Mouse (Mus musculus) left cerebral cortex, adult 18-20 months (tissue): Measurements from ENCODE around the gene Gstm5. TPM values are rescaled to one million over a fixed set of nuclear protein-coding genes. Genes with fewer than 3 reads are reported as not detected.
"Not testable (repeated sequence)": the region's sequence is repeated elsewhere in the genome, so short reads cannot be mapped to it uniquely, and the experiment has no call there.

Experiments
- DNase-seq, 2 experiments: peaks; one replicate each; pipeline ENCODE4 v3.0.0; 2021 to 2022; ENCODE audit warnings: low spot score in 2 of 2, mixed read lengths in 1 of 2
- long read RNA-seq, 2 experiments: library from polyadenylated mRNA; stranded (forward); transcript quantifications; one replicate each; pipeline ENCODE4 v2.0.0; 2021
- total RNA-seq, 2 experiments: library from RNA; stranded (reverse); gene quantifications; 2 replicates each; pipeline ENCODE4 v1.2.3; 2021

Gstm5 gene
- total RNA-seq: 100 to 1,000 TPM; 229 to 250 TPM
- long read RNA-seq, experiment 1, transcript Gstm5-201 (8 exons, 945 nt): major isoform, 98 of 108 reads
- long read RNA-seq, experiment 1, partial matches to known transcripts: 2 of 108 reads
- long read RNA-seq, experiment 1, other reads (novel, unspliced or antisense): 5 of 108 reads
- long read RNA-seq, experiment 2, transcript Gstm5-201 (8 exons, 945 nt): major isoform, 95 of 107 reads
- long read RNA-seq, experiment 2, partial matches to known transcripts: 3 of 107 reads
- long read RNA-seq, experiment 2, other reads (novel, unspliced or antisense): 5 of 107 reads

DNA sequence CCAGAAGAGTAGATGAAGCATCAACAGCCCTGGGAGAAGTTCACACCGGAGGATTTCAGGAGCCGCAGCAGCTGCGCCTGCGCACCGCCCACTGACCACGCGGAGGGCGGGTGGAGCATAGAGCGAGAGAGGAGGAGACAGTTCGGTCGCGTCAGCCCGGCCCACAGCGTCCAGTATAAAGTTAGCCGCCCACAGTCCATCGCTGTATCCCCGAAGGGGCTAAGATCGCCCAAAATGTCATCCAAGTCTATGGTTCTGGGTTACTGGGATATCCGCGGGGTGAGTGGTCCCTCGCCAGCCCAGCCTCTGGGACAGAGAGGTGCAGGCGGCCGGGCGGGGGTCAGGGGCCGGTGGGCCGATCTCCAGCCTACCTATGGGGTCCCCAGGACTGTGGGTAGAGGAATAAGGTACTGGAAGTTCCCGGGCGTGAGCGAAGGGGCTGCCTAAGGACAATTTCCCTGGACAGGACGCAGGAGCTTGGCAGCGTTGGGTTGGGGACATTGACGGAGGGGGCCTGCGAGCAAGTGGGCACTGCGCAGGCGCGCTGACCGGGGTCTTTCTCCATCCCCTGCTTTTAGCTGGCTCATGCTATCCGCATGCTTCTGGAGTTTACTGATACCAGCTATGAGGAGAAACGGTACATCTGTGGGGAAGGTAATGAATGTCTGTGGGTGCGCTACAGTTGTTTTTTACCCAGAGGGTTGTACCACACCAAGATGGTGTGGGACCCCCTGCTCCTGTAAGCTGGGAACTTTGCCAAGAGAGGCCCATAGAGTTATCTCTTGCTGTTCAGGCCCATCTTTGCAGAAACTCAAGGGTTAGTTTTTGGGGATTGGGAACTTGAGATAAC lies at the start of gene Gstm5:
Gstm5 (plus strand) TSS at position 102 of the 850 bp plus-strand sequence.
- DNase-seq: peak; percentile 87 to 93

DNA sequence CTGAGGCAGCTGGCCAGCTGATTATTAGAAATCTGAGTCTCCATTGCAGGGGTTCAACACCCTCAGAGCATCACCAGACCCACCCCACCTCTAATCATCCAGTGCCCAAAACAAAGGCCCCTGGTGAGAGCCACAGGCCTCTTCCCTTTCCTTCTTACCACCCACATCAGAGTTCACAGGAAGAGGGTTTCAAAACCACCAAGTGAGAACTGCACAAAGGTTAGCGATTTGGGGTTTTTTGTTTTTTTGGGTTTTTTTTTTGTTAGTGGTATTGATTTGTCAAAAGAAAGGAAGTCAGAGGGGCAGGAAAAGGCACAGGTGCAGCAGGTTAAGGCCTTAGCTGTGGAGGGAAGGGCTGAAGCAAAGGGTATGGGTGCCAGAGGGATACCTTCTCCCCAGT lies 49.4 kb upstream of the Gstm5 start:
- no peak for DNase-seq

DNA sequence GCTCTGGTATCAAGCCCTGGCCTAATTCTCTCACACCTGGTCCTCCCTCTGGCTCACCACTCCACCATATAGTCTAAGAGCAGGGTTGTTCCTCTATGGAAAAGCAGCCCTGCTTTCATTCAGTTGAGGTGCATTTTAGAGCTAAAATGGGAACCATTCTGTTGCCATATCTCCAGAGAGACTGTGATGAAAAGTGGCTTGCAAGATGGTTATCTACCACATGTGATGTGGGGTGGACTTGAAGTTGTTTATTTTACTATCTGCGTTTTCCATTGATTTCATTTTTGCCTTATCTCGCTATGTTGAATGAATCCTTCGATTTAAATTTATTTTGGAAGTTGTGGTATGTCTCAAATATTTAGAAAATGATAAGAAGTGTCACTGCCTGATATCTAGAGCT lies 48.8 kb upstream of the Gstm5 start:
- DNase-seq: no peak

DNA sequence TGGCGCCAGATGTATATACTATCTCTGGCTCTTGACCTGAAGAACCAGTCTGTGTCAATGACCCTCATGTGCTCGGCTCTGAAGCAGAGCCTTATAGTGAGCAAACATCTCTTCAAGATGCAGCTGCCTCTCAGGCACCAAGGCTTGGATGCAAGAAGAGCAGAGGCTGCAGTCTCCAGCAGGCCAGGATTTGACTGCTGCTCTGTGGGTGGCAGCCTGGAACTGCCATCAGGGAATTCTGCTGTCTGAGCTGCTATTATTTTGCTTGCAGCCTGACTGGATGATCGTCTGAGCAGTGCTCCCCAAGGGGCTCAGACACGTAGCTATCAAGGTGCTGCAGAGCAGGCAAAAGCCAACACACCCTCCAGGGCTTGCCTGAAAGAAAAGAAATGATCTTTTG lies 47.5 kb upstream of the Gstm5 start:
- peak in 1 of 2 experiments; percentile 55 for DNase-seq

DNA sequence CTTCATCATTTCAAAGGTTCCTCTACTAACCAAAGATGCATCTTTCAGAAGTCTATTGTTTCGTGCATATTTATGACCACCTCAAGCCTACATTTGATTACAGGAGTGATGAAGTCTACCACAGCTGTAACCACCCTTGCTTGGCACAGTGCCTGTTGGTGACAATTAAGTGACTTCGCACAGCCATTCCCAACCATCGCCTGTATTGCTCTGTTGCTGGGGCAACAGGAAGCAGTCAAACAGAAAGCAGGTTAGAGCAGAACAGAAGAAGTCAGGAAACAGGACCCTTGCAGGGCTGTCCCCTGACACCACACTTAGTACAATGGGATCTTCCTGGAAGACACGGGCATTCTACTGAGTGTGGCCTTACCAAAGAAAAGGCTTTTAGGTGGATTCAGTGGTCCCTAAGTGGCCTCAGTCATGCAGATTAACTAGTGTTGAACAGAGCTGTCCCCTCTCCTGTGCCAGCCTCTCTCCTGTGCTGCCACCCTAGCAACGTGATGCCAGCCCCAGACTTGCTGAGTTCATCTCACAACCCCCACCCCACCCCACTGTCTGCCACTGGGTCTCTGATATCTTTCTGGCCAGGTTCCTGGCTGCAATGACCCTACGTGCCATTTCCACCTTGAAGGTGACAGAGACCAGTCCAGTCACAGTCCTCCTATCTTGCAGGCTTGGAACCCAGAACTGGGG lies 46.5 kb upstream of the Gstm5 start:
- no peak for DNase-seq

DNA sequence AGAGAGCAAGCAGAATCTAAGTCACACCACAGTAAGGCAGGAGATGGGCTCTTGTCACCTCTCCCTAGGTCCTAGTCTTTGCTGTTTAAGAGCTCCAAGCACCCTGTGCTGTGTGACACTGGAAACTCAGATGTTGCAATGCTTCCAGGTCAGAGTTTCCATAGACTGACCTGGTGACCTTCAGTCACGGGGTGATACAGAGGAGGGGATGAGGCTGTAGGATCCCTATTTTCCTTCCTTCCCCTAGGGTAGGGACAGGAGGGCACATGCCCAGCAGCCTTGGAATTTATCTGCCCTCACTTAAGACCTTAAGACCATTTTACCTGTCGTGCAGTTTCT lies 46.0 kb upstream of the Gstm5 start:
- DNase-seq: no peak

DNA sequence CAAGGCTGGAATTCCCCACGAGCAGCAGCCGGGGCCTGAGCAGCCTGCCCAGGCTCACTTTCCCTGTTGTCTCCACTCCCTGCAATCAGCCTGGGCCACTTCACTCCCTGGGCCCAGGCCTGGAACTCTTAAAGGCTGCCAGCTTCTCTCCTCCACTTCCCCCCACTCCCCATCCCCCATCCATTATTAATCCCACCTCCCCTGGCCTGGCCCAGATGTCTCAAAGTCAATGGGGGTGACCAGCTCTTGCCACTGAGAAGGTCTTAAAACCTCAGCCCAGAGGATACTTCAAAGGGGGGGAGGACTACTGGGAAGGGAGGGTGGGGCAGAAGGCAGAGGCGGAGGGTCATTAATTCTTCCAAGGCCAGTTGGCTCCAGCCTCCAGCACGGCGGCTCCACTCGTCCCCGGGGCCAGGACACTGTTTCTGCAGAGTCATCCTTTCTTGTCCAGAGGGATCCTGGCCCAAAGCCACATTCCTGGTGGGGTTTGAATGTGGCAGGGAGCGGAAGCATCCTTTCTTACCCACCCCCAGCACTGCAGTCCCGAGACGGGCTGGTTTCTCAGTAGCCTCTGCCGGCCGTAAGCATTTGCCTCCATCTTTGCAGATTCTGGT lies 45.1 kb upstream of the Gstm5 start:
- no peak for DNase-seq

DNA sequence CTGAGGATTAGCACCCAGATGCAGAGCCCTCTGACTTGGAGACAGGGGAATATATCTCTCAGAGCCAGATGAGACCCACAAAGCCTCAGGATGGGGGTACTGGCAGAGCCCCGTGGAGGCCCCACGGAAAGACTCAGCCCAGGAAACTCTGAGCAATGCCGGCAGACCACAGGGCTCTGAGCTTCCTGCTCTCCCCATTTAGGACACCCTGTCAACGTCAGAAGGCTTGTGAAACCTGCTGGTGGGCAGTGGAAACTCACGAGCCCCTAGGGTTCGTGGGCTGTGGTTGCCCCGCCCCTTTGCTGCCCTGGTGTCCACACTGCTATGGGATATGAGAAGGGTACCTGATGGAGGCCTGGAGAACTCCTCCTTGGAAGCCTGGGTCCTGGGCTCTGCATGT lies 42.8 kb upstream of the Gstm5 start:
- no peak for DNase-seq

DNA sequence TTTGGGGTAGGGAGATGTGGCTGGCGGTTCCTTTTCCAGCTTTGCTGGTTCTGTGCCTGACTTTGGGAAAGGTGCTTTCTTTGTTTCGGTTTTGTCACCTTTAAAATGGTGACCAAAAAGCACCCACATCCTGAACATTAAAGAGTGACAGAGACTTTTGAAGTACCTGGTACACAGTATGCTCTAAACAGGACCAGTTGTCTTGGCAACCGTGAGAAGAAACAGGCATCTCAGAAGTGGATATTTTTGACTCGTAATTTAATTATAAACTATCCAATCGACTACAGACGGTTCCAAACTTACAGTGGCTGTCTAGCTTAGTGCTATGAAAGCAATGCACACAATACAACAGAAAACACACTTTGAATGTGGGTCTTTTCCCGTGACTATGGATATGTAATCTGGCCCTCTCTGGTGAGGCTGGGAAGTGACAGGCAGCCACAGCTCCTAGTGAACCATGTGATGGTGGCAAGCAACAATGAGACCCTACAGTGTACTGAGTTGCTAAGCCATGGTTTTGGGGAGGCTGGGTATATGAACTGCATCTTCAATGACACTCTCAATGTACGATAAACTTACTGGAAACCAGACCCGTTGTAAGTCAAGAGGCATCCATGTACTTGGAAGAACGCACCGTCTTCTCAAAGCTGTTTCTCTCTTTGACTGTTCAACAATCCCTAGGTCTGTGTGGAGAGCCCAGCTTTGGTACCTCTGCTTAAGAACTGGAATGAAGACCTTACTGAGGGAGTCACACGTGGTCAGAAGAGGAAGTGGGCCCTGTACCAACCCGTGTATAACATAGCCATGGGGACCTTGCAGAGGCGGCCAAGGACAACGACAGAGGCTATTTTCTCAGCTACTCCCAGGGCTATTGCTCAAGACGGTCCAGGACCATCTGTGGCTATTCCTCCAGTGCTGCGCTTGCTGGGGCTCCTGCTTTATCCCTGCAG lies 42.1 kb upstream of the Gstm5 start:
- DNase-seq: no peak

DNA sequence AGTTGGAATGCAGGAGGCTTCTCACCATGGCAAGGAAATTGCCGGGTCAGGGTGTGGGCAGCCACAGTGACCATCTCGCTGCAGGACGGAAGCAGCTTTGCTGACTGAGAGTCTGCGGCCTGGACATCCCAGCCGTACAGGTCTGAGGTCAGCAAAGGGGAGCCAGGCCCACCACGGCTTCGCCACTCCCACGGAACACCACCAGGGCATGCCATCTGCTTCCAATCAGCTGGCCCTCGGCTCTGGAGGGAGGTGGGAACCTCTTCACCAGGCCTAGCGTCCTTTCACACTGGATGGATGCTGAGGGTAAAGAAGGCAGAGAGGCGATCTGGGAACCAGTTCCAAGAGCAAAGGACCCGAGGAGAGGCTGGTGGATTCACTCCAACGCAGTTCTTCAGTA lies 40.3 kb upstream of the Gstm5 start:
- DNase-seq: no peak

DNA sequence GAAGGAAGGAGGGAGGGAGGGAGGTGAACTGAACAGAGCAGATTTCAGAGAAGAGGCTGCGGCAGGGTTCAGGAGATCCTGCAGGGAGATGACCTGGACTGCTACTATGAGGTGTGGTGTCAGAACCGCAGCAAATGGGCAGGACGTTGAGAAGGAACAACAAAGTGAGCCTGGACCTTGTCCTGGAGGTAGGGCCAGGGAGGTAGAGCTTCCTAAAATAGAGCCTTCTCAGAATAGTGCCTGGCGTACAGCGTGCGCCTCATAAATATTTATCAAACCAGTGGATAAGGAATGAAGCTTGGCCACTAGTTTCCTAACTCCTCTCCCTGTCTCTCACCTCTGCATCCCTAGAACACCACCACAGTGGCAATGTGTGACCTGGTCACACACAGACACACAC lies 38.0 kb upstream of the Gstm5 start:
- no peak for DNase-seq

DNA sequence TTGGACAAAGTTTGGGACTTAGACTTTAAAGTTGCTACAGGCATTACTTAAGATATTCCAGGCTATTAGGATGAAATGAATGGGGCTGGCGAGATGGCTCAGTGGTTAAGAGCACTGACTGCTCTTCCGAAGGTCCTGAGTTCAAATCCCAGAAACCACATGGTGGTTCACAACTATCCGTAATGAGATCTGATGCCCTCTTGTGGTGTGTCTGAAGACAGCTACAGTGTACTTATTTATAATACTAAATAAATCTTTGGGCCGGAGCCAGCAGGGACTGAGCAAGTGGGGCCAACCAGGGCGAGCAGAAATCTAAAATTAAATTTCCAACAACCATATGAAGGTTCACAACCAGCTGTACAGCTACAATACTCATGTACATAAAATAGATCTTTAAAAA lies 34.1 kb upstream of the Gstm5 start:
- DNase-seq: not testable (repeated sequence)

DNA sequence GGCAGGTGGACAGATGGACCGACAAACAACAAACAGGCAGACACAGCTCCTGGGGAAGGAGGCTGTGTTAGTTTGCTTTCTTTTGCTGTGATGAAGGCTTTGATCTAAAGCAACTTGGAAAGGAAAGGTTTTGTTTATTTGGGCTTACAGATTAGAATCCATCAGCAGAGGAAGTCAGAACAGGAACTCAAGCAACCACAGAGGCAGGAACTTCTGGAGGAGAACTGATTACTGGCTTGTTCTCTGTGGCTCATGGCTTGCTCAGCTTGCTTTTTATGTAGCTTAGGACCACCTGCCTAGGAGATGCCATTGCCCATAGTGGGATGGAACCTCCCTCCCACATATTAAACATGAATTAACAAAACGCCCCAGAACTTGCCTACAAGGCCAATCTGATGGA lies 33.1 kb upstream of the Gstm5 start:
- DNase-seq: no peak

DNA sequence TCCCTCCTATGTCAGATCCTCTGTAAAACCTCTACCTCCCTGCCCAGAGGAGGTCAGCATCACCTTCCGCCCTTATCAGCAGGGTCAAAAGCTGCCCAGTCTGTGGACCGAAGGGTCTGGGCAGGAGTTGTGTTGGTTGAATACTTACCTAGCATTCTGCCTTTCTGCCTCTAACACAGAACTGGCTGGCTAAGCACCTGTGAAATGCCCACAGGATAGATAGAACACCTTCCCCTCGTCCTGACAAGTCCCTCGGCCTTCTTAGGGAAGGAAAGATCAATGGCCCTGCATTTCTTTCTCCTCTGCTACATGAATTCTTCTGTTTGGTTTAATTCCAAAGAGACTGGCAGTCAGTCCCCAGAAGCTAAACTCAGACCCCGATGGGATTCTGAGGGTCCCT lies 32.1 kb upstream of the Gstm5 start:
- DNase-seq: no peak

DNA sequence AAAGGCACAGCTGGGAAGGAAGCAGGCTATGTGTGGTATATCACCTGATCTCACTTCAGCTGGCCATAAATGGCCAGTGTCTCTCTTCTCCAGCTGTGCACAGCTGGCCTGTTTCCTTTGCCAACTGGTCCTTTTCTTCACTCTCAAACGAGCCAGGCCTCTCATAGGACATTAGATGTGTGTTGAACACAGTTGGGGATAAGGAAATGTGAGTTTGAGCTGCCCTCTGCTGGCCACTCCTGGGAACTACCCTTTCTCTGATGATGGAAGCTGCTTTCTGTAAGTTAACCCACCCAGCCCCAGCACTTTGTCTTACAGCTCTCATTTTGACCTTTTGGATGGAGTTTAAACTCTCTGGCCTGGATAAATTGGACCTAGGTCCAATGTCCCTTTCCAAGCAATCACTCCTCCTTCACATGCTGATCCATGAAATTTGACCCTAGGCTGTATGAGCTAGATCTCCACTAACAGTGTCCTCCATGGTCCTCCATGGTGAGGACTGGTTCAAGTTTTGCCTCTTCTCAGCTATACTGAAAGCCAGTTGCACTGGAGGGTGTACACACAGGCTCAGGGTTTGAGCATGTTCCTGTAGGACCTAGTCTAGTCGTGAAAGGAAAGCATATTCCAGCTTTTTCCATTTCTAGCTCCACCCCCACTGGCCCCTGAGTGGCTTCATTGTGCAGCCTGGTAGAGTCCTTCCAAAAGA lies 31.6 kb upstream of the Gstm5 start:
- DNase-seq: peak; percentile 92

DNA sequence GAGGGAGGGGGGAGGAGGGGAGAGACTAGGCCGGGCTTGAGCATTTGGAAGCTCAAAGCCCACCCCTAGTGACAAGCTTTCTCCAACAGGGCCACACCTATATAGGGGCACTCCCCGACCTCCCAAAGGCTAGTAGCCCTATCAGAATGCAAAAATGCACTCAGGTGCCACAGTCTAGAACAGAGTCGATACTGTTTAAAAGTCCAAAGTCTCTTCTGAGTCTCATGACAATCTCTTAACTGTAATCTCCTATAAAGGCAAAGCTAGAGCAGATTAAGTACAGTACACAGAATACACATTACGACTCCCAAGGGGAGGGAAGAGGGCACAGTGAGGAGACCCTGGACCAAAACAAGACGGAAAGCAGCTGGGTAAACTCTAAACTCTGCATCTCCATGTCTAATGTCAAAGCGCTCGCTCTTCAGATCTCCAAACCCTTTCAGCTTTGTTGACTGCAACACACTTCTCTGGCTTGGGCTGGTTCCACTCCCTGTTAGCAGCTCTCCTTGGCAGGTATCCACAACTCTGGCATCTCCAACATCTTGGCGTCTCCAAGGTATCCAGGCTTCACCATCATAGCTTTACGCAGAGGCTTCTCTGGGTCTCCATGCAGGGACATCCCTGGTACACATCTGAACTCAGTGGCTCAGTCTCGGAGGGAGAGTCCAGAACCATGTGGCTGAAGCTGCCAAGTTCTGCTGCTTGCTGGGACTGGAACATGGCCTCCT lies 30.1 kb upstream of the Gstm5 start:
- DNase-seq: no peak

DNA sequence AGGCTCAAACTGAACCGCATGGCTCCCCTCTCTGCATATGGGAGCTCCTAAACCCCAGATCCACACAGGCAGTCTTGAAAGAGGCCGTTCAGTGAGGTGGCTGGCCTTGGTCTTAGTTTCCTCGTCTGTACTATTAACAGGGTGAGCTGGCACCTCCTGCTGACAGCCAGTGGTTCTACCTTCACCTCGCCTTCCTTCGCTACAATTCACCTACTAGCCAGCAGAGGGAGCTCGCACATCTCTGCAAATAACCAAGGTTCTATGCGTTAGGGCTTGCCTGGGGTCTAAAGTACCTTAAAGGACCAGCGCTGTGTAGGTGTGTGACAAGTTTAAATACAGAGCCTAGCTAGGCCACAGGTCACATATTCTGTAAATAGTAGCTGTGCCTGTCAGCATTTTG lies 28.5 kb upstream of the Gstm5 start:
- peak; percentile 90 to 92 for DNase-seq

DNA sequence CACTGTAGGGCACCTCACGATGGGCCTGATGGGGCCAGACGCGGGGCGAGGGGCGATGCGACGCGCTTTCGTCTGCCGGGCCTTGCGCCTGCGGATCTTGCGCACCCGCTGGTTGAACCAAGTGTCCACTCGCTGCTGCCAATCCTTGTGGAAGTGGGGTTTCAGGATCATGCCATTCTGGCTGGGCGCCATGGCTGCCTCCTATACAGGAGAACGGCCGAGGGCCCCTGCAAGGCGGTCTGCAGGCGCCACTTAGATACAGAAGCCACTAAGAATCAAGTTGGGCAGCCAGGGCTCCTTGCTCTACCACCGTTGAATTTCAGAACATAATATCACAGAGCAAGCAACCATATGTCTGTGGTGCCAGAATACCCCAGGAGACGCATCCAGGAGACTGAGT lies 27.2 kb upstream of the Gstm5 start:
- no peak for DNase-seq

DNA sequence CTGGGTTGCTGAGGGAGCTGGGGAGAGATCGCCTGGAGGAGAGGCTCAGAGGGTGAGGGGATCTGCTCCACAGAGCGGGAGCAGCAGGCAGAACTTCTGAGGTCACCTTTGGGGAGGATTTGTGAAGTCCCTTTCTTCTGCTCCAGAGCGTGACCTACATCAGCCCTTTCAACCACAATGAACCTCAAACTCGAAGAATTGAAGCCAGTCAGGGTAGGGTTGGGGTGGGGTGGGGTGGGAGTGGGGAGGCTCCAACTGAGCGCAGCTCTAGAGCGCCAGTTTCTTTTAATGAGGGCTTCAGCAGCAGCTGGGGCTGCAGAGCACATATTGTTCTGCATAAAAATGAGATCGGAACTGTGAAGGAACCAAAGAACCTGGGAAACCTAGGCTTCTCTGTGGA lies 26.5 kb upstream of the Gstm5 start:
- no peak for DNase-seq
